Mouse (Mus musculus) thymus, adult 2 months (tissue): Measurements from ENCODE around the gene Slc9a3r2. TPM values are rescaled to one million over a fixed set of nuclear protein-coding genes. Genes with fewer than 3 reads are reported as not detected.

Source experiments
- DNase-seq: peaks from one replicate; pipeline ENCODE4 v3.0.0; 2021
- H3K27ac ChIP-seq: fragments of 200-500 bp; 2 replicates; pipeline ENCODE4 v1.5.1; 2012; ENCODE audit warnings: low read length, control low read depth; ENCODE audit not compliant: control insufficient read depth, insufficient read depth
- H3K27me3 ChIP-seq: fragments of 200-500 bp; 2 replicates; pipeline ENCODE4 v1.6.1; 2012; ENCODE audit warnings: mild to moderate bottlenecking, low read length, moderate library complexity, mixed read lengths; ENCODE audit not compliant: control insufficient read depth, insufficient read depth
- H3K36me3 ChIP-seq: fragments of 200-500 bp; 2 replicates; pipeline ENCODE4 v1.6.1; 2012; ENCODE audit warnings: mild to moderate bottlenecking, low read length, moderate library complexity; ENCODE audit not compliant: control insufficient read depth, insufficient read depth
- H3K4me1 ChIP-seq: fragments of 200-500 bp; replicated peaks from 2 replicates; pipeline ENCODE4 v1.6.1; 2012; ENCODE audit warnings: low read length; ENCODE audit not compliant: control insufficient read depth, insufficient read depth
- H3K4me3 ChIP-seq: fragments of 200-500 bp; 2 replicates; pipeline ENCODE4 v1.5.1; 2012; ENCODE audit warnings: mild to moderate bottlenecking, low read length, control low read depth, moderate library complexity; ENCODE audit not compliant: control insufficient read depth, insufficient read depth
- CTCF ChIP-seq: fragments of 200-500 bp; IDR thresholded peaks from 2 replicates; pipeline ENCODE4 v1.5.1; 2012; ENCODE audit warnings: mild to moderate bottlenecking, control low read depth, low read length, moderate library complexity, borderline replicate concordance; ENCODE audit not compliant: control insufficient read depth, poor library complexity, insufficient read depth; ENCODE audit errors: extremely low read depth
- POLR2A ChIP-seq: fragments of 200-500 bp; IDR thresholded peaks from 2 replicates; pipeline ENCODE4 v1.6.1; 2012; ENCODE audit warnings: mild to moderate bottlenecking, low read length, control low read depth, moderate library complexity; ENCODE audit not compliant: control insufficient read depth, poor library complexity, insufficient read depth; ENCODE audit errors: extremely low read depth
- WGBS: fragments of 180-500 bp; shearing (Covaris S2); methylation state at CpG from one replicate; pipeline ENCODE4 v1.1.7; 2018; 5-methylcytosine and 5-hydroxymethylcytosine counted together
- polyA plus RNA-seq: library from polyadenylated mRNA; depleted of rRNA; stranded (reverse); fragments of >200 nt; gene quantifications from 2 replicates; pipeline ENCODE4 v1.2.3, GENCODE M21; 2012

The Slc9a3r2 gene
- polyA plus RNA-seq, 1 experiment = 19.6 TPM

DNA sequence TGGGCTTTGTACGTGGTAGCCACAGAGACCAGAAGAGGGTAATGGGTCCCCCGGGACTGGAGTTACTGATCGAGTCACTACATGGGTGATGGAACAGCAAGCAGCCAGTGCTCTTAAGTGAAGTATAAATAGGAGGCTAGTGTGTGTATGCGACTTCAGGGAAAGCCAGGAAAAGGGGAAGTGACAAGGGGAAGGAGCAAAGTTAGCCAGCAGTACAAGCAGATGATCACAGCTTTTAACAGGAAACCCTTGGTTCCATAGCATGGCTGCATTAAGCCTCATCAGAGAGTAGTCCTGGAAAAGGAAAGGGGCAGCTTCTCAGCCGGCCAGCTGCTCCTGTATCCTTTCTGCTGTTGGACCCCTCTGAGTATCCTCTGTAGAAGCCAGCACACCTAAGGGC, 42.3 kb upstream of the Slc9a3r2 start:
- Histone ChIP-seq H3K27me3 (peaks cover 15% of the 10 kb centered on the region), H3K4me1 (peaks cover 17% of the 10 kb centered on the region), H3K4me3 (no peak overlapping the region), H3K36me3 (no peaks in the 10 kb centered on the region), H3K27ac (no peak overlapping the region)
- TF ChIP-seq CTCF = no peak
- no peak for TF ChIP-seq POLR2A
- 81% methylated on average over 5 of the region's 5 CpGs for WGBS
- DNase-seq = no peak

DNA sequence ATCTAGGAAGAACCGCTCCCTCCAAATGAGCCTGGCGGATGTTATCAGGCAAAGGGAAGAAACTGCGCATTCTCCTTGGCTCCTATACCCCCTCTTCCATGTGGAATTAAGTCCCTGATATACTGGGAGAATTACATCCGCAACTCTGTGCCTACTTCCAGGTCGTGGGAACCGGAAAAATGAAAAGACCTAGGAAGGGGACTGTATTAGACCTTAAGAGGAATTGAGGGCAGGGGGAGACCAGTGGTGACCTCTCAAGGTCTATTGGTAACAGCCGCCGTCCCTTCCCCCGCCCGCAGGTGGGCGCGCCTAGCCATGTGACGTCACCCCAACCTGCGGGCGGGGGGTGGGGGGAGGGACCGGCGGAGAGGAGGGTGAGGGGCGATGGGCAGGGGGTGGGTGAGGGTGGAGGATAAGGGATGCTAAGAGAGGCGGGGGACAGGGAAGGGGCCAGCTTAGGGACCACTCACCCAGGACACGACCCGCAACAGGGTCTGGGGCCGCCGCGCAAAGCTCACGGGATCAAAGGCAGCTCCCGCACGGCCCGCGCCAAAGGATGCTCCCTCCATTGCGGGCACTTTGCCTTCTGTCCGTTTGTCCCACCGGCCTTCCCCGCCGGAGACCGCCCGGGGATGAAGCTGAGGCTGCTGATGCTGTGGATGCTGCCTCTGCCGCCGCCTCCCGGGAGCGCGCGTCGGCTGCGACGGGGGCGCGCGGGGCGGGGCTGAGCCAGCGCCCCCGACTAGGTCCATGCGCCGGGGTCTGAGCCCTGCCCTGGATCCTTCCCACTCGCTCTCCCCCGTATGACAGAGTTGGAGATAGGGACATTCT, 39.3 kb upstream of the Slc9a3r2 start, which contains the start of gene Syngr3:
Gene Syngr3 (minus strand): TSS at position 705 of the 831 bp plus-strand sequence.
- WGBS = 4% methylated on average over 55 of the region's 55 CpGs
- H3K27ac ChIP-seq = no peak within 1 kb of the TSS
- H3K27me3 ChIP-seq = peaks cover 15% of the 10 kb centered on the region
- H3K4me1 ChIP-seq = peaks cover 22% of the 10 kb centered on the region
- no peaks in the 10 kb centered on the region for H3K36me3 ChIP-seq
- no peak for DNase-seq
- TF ChIP-seq CTCF (no peak), POLR2A (no peak)
- no peak within 1 kb of the TSS for H3K4me3 ChIP-seq

DNA sequence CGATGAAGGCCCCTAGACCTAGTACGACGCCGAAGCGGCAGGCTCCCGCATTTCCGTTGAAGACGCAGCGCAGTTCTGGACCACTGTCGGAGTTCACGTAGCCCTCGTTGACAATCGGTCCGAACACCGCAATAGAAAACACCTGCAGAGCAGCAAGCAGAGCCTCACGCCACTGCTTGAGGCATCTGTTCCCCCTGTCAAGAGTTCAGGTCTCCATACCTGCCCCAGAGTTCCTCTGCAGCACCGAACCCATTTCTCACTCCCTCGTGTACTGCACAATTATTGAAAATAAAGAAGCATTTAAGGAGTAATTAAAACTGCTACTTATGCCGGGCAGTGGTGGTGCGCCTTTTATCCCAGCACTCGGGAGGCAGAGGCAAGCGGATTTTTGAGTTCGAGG, 37.5 kb upstream of the Slc9a3r2 start:
- Histone ChIP-seq H3K36me3 (no peaks in the 10 kb centered on the region), H3K4me1 (peaks cover 22% of the 10 kb centered on the region), H3K27me3 (peaks cover 15% of the 10 kb centered on the region), H3K4me3 (peak overlapping the region; percentile 40), H3K27ac (no peak overlapping the region)
- no peak for DNase-seq
- TF ChIP-seq CTCF = no peak
- no peak for TF ChIP-seq POLR2A
- WGBS = 22% methylated on average over 23 of the region's 23 CpGs

DNA sequence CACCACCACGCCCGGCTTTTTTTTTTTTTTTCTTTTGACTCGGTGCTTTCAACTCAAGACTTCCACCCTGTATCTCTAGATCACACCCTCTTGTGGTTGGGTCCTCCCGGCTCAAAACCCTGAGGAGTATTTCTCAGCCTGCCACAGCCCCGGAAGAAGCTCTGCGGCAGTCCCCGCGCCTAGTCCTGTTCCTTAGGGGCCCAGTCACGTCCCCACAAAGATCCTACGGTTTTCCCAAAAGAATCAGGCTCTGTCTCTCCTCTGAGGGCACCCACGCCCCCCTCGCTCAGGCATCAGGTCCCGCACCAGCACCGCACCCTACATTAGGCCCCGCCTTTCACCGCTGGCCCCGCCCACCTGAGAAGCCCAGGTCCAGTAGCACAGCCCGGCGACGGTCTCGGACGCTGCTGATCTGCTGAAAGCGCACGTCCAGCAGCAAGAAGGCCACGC, 37.0 kb upstream of the Slc9a3r2 start:
- TF ChIP-seq CTCF = no peak
- no peak for TF ChIP-seq POLR2A
- H3K27me3 ChIP-seq = peaks cover 15% of the 10 kb centered on the region
- H3K4me1 ChIP-seq = peaks cover 22% of the 10 kb centered on the region
- peak; percentile 72 for DNase-seq
- WGBS = under 1% methylated on average over 25 of the region's 25 CpGs
- no peak overlapping the region for H3K27ac ChIP-seq
- H3K36me3 ChIP-seq = no peaks in the 10 kb centered on the region
- peak overlapping the region; percentile 40 for H3K4me3 ChIP-seq

DNA sequence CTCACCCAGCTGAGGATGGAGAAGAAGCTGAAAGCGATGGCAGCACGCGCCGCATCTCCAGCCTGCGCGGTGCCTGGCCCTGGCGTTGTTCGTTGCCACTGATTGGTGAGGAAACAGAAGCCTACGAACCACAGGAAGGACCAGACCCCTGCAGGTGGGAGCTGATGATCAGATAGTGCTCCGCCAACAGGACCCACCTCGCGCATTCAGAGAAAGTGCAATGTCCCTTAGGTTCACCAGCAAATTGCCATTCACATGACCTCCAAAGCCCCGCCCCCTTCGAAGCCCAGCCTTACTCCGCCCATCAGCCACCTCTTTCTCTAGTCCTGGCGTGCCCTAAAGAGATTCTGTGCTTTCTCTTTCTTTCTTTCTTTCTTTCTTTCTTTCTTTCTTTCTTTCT, 36.4 kb upstream of the Slc9a3r2 start:
- TF ChIP-seq POLR2A (no peak), CTCF (no peak)
- 37% methylated on average over 16 of the region's 16 CpGs for WGBS
- H3K4me3 ChIP-seq = no peak overlapping the region
- H3K36me3 ChIP-seq = no peaks in the 10 kb centered on the region
- DNase-seq = peak; percentile 34
- no peak overlapping the region for H3K27ac ChIP-seq
- H3K27me3 ChIP-seq = peaks cover 15% of the 10 kb centered on the region
- peaks cover 22% of the 10 kb centered on the region for H3K4me1 ChIP-seq

DNA sequence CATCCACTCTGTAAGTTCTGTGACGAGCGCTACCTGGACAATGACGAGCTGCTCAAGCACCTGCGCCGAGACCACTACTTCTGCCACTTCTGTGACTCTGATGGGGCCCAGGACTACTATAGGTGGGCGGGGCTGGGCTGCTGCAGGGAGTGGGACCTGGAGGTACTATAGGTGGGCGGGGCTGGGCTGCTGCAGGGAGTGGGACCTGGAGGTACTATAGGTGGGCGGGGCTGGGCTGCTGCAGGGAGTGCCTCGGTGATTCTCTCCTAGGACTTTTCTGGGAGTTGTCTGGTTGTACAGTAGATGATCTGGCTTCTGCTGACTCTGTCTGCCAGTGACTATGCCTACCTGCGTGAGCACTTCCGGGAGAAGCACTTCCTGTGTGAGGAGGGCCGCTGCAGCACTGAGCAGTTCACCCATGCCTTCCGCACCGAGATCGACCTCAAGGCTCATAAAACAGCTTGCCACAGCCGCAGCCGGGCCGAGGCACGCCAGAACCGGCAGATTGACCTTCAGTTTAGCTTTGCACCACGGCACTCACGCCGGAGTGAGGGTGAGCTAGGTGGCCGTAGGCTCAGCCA, 27.5 kb upstream of the Slc9a3r2 start:
- TF ChIP-seq CTCF = no peak
- TF ChIP-seq POLR2A = no peak
- WGBS = 98% methylated on average over 24 of the region's 24 CpGs
- no peak for DNase-seq
- H3K4me1 ChIP-seq = no peaks in the 10 kb centered on the region
- no peak overlapping the region for H3K4me3 ChIP-seq
- H3K36me3 ChIP-seq = peaks cover 22% of the 10 kb centered on the region; the same call in 1 of the 2 replicates
- H3K27me3 ChIP-seq = no peaks in the 10 kb centered on the region
- no peak overlapping the region for H3K27ac ChIP-seq

DNA sequence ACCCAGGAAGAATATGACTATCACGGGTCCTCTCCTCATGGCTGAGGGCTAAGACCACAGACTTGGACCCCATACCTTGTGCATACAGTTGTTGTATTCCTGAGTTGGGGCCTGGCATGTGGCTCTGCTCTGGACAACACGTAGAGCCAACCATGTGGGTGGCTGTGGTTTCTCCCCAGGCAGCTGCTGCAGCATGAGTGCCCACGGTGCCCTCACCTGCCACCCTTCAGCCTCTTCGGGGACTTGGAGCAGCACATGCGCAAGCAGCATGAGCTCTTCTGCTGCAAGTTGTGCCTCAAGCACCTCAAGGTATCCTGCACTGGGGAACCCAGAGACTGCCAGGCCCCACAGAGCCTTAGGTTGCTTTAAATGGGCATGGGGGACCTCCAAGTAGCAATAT, 26.8 kb upstream of the Slc9a3r2 start:
- TF ChIP-seq POLR2A (no peak), CTCF (no peak)
- Histone ChIP-seq H3K27me3 (no peaks in the 10 kb centered on the region), H3K36me3 (peaks cover 22% of the 10 kb centered on the region; the same call in 1 of the 2 replicates), H3K4me3 (no peak overlapping the region), H3K4me1 (peaks cover 4% of the 10 kb centered on the region; the same call in 1 of the 2 replicates), H3K27ac (no peak overlapping the region)
- WGBS = 86% methylated on average over 5 of the region's 5 CpGs
- no peak for DNase-seq
